Mouse (Mus musculus) heart, postnatal 4 days (tissue): ENCODE measurements around the gene Dpy30. TPM values are rescaled to one million over a fixed set of nuclear protein-coding genes. Genes with fewer than 3 reads are reported as not detected.

ENCODE experiments used
- DNase-seq: peaks from one replicate; pipeline ENCODE4 v3.0.0; 2021
- total RNA-seq, 2 experiments: library from RNA; stranded (reverse); gene quantifications; 2 replicates each; pipeline ENCODE4 v1.2.3; 2021

The Dpy30 gene
- total RNA-seq, 2 experiments from 2014 or later: 80.7 to 87.4 TPM

GRCm38 (mm10) chr17:74294426-74295025 lies 29.2 kb downstream of the Dpy30 start:
- peak; percentile 84 for DNase-seq

- peak; percentile 28 for DNase-seq
Measured at GRCm38 (mm10) chr17:74293687-74294425, 29.9 kb downstream of the Dpy30 start.

DNA sequence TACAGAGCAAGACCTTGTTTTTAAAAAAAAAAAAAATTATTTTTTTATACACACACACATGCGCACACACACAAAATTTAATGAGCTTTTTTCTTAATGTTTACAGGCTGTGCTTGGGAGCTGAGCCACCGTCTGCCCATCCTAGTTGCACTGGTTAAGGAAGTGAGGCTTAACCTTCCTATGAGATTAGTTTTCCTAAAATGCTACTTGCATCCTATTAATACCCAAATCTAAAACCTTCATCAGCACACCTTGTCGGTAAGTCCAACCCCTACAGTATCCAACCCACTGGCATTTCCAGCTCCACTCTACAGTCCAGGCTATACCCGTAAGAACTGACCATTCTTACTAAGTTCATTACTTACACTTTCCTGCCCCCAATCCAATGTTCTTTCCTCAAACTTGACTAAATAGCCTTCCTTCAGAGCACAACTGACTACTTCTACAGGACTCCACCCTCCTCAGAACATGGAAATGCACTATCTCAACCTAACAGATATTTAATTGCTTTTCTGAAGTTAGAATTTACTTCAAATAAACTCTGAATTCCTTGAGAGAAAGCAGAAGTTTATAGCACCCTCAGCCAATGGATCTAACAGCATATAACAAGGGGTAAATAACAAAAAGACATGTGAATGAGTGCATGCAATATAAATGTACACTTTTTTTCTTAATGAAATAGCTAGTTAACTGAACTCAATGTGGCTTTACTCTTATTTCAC lies 31.9 kb downstream of the Dpy30 start:
- DNase-seq: no peak

GRCm38 (mm10) chr17:74290869-74291268 lies 32.9 kb downstream of the Dpy30 start:
- no peak for DNase-seq

GRCm38 (mm10) chr17:74290198-74290597 lies 33.5 kb downstream of the Dpy30 start:
- no peak for DNase-seq

DNA sequence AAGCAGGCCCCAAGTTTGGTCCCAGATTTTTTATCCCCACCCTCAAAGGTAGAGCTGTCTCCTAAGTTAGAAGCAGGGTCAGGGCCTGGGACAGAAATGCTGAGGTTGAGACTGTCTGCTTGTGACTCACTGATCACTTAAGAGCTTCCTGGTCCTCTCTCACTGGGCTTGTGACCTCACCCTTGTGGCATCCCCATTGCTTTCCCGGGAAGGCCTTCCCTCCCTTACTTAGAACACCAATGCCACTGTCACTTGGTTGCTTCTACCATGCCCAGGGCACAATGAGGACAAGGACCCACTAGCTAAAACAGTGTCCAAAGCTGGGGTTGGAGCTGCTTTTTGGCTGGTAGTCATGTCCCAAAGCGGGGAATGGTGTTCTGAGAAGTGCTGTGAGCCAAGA lies 35.1 kb downstream of the Dpy30 start:
- peak; percentile 12 for DNase-seq

DNA sequence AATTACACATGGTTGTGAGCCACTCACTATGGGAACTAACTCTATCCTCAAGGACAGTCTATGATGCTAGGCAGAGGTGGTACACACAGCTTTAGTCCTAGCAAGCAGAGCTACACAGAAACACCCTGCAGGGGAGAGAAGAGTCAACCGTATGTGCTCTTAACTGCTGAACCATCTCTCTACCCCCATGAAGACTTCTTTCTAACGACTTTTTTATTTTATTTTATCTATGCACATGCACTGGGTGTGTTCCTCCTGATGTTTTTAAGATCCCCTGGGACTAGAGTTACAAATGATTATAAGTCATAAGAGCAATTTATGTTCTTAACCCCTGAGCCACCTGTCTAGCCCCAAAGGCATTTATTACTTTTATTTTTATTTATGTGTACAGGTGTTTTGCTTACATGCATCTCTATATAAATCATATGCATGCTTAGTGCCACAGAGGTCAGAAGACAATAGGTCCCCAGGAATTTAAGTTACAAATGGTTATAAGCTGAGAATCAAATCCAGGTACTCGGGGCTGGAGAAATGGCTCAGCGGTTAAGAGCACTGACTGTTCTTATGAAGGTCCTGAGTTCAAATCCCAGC lies 37.5 kb downstream of the Dpy30 start:
- no peak for DNase-seq

DNA sequence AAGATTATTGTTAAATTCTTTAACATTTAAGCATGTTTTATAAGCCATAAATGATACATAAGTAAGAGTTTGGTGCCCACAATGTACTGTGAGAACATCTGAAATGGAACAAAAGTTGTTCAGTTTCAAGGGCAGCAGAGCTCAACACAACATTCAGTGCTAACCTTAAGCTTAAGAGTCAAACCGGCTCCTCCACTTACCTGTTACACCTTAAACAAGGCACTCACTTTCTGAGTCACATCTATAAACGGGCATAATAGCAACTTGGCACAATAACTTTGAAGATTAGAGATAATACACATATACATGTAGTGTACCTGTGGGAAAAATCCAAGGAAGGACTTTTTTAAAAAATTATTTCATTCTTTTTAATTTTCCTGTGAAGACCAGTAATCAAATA lies 38.0 kb downstream of the Dpy30 start:
- no peak for DNase-seq

DNA sequence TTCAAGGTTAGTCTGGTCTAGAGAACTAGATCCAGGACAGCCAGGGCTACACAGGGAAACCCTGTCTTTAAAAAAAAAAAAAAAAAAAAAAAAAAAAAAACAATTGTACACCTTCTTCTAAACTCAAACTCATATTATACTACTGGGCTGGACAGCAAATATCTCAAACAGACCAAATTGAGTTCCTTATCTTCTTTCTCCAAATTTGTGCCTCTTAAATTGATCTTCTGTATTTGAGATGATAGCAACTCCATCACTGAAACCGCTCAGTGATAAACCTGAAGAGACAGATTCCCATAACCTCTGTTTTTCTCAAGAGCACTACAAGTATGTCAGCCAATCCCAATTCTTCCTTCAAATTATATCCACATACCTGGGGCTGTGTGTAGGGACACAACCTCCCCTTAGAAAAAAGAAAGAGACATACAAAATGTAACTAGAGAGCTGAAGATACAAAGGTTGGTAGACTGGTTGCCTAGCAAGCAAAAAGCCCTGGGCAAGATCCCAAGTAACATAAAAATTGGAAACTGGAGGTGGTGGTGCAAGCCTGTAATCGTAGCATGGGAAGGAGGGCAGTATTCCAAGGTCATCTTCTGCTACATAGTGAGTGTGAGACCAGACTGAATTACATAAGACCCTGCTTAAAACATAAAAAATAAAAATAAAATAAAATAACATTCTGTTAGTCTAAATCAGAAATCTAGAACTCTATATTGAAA lies 39.2 kb downstream of the Dpy30 start:
- DNase-seq: no peak

DNA sequence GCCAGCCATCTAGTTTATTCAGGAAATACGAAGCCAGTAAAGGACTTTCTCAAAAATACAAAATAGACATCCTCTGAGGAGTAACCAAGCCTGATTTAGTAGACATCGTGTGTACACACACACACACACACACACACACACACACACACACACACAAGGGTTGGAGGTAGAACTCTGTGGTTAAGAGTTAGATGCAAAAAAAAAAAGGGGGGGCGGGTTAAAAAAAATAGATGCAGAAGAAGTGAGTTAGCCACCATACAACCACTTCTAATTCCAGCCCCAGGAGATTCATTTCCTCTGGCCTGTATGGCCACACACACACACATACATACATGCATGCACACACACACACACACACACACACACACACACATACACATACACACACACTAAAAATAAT lies 41.7 kb downstream of the Dpy30 start:
- no peak for DNase-seq

DNA sequence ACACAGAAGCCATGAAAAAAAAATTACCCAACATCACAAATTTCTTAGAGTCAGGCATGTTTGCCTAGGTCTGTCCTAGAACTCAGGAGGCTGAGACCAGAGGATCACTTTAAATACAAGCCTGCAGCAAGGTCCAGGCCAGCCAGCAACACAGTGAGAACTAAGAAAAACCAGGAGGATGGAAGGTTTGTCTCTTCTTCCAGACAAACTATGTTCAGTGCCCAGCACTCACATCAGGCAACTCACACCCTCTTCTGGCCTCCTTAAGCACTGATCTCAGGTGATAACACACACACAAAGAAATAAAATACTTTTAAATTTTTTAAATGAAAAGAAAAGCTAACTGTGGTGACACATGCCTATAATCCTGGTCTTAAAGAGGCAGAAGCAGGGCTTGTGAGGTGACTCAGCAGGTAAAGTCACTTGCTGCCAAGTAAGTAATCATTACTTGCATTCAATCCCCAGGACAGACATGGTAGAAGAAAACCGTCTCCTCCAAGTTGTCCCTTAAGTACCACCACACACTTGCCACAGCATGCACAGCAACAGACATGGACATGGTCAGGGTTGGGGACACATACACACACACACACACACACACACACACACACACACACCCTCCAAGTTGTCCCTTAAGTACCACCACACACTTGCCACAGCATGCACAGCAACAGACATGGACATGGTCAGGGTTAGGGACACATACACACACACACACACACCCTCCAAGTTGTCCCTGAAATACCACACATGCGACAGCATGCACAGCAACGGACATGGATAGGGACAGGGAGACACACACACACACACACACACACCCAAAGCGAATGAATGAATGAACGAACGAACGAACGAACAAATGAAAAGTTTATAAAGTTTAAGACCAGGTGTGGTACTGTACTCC lies 44.5 kb downstream of the Dpy30 start:
- DNase-seq: no peak

GRCm38 (mm10) chr17:74274471-74274870 lies 49.3 kb downstream of the Dpy30 start:
- DNase-seq: no peak

- DNase-seq: no peak
Measured at GRCm38 (mm10) chr17:74272683-74273205, 51.0 kb downstream of the Dpy30 start.

DNA sequence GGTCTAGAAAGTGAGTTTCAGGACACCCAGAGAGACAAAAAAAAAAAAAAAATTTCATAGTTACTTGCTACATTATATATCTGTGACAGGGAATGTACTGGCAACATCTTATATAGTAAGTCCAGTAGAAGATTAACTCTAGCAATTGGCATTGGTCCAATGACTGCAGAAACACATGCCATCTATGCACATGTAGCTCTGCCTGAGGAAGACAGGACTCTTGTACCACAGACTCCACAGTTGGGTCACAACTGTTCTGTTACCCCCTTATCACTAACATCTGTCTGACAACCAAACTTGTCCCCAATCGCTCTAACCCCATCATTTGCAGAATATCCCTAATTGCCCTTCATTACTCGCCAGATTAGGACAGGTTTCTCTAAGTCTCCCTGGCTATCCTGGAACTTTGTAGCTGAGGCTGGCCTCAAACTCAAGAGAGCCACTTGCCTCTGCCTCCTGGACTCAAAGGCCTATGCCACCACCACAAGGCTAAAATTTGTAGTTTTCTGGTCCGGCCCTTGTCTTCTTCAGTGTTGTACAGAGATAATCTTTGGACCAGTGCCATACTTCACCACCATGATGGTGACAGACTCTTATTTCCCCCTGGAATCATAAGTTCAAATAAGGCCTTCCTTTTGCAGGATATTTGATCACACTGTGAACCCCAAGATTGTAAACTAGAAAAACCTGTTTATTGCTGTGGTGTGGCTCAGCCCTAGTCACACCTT lies 52.0 kb downstream of the Dpy30 start:
- no peak for DNase-seq

- DNase-seq: no peak
Measured at GRCm38 (mm10) chr17:74270205-74270604, 53.5 kb downstream of the Dpy30 start.

DNA sequence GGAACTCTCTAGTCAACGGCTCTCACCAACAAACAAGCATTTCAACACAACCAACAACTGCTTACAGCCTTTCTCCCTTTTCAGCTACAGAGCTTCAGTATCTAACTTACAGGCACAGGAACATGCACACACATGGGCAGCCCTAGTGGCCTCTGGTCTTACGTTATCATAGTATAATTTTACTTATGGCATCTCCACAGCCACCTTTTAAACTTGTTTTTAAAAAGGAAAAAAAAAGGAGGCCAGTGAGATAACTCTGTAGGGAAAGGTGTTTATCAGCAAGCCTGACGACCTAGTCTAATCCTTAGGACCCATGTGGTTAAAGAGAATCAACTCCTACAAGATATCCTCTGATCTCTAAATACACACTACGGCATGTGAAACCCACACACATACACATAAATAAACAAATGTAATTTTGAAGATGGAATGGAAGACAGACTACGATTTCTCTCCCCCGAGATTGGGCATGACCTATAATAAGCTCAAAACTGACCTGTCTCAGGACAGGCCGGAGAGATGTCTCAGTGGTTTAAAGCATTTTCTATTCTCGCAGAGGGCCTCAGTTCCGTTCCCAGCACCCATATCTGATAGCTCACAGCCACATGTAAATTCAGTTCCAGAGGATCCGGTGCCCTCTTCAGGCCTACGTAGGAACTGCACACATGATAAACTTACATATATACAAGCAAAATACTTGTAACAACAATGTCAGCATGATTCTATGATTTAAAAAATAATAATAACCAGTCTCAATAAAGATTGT lies 56.1 kb downstream of the Dpy30 start:
- DNase-seq: no peak

GRCm38 (mm10) chr17:74265636-74266035 lies 58.1 kb downstream of the Dpy30 start:
- DNase-seq: no peak

GRCm38 (mm10) chr17:74265156-74265505 lies 58.6 kb downstream of the Dpy30 start:
- peak; percentile 37 for DNase-seq

DNA sequence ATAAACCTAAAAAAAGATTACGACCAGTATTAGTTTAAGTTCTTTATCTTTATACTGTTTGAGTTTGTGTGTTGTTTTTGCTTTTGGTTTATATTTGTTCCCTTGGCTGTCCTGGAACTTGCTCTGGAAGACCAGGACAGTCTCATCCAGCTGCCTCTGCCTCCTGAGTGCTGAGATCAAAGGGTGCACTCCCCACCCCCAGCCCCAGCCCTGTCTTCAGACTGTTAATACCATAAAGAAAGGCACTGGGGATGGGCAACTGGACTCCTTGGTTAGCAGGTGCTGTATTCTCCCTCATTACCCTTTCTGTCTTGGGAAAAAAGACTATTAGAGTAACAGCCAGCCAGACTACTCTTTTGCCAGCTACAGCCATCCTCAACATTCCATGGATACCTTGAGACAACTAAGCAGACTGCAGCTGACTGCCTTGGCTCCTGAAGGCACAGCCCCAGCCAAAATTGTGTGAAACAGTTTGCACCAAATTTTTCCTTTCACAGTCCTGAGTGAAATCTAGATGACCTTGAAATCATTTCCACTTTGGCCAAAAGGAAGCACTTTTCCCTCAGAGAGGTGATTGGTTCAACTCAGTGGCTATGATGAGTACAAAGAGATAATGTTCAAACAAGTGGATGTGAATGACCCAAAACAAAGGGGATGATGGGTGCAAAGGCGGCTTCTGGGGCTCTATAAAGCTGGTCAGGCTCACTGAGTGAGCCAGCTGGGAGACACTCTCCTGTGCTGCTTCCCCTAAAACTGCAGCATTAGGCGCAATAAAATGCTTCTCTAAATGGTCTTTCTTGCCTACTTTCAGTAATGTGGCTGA lies 59.2 kb downstream of the Dpy30 start:
- DNase-seq: peak; percentile 24
